13 mouse cellular contexts compared by ENCODE assay signal in the genomic region with DNA sequence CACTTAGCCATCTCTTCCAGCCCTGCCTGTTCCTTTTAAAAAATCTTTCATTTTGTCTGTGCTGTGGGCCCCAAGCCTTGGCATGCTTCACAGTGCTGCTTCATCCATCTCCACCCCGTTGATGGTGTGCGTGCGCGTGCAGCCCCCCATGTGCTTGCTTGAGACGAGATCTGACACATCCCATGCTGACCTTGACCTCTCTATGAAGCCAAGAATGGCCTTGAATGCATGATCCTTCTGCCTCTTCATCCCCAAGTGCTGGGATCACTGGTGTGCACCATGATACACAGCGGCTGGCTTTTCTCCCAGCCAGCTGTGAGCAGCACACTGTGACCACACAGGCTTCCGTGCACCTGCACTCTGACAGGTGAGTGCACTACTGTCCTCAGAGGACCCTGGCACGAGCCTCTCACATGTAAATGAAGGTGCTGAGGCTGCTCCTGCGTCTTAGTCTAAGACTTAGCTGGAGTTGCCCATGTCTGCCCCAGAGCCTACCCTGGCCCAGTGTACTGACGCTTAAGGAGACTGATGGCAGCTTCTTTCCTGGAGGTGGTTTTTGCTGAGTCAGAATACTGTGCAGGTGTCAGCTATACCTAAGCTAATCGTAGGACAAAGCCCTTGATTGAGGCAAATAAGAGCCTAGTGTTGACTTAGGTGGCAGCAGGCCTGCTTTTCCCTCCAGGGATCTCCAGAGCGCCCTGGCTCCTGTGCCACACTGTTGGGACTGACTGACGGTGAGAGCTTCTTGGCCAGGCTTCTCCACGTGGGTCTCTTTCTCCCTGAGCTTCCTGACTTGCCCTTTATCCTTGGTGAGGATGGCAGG. TPM values are rescaled to one million over a fixed set of nuclear protein-coding genes. Genes with fewer than 3 reads are reported as not detected.
A peak's percentile ranks its signal among the peaks of the same experiment; 100 is the strongest.
DNase-seq lines count a peak whose midpoint lies in the region; ATAC-seq and TF ChIP-seq lines count a peak whose summit lies in the region.
"Had no signal": no experiment of that assay in that cellular context is flagged by ENCODE, and none has a peak within 500 bp of the region (broad histone marks: within the 10 kb centered on the region; RNA-seq: fewer than 3 reads in every experiment).

No protein-coding gene starts in this region.

- no peak overlapping the region for H3K9ac ChIP-seq in liver, adult 2 months (ENCODE audit: low read depth, low read length)
- H3K9ac ChIP-seq in hindbrain, embryonic 15.5 days = no peak overlapping the region
- H3K9ac ChIP-seq in stomach, embryonic 16.5 days (ENCODE audit: low read length) = no peak overlapping the region
- H3K9ac ChIP-seq: embryonic facial prominence, embryonic 12.5 days; forebrain, embryonic 13.5 days; liver, embryonic 12.5 days had no signal

- no peaks in the 10 kb centered on the region for H3K27me3 ChIP-seq in liver, adult 2 months (ENCODE audit: control insufficient read depth, insufficient read depth, low read length)
- H3K27me3 ChIP-seq in hindbrain, embryonic 15.5 days = no peaks in the 10 kb centered on the region
- no peaks in the 10 kb centered on the region for H3K27me3 ChIP-seq in stomach, embryonic 16.5 days (ENCODE audit: control insufficient read depth, insufficient read depth, low read length)
- H3K27me3 ChIP-seq: embryonic facial prominence, embryonic 12.5 days; forebrain, embryonic 13.5 days; liver, embryonic 12.5 days had no signal

- H3K4me1 ChIP-seq in liver, adult 2 months (ENCODE audit: control insufficient read depth, insufficient read depth, low read length) = peaks cover 34% of the 10 kb centered on the region
- peaks cover 32% of the 10 kb centered on the region for H3K4me1 ChIP-seq in hindbrain, embryonic 15.5 days (replicated peaks)
- peaks cover 43% of the 10 kb centered on the region for H3K4me1 ChIP-seq in stomach, embryonic 16.5 days (ENCODE audit: control insufficient read depth, insufficient read depth, low read length)

- H3K36me3 ChIP-seq in liver, adult 2 months (ENCODE audit: control insufficient read depth, insufficient read depth, low read length) = no peaks in the 10 kb centered on the region
- H3K36me3 ChIP-seq in hindbrain, embryonic 15.5 days = no peaks in the 10 kb centered on the region
- H3K36me3 ChIP-seq in stomach, embryonic 16.5 days (ENCODE audit: control insufficient read depth, insufficient read depth, low read length) = no peaks in the 10 kb centered on the region
- H3K36me3 ChIP-seq: embryonic facial prominence, embryonic 12.5 days had no signal

- no peak overlapping the region for H3K4me2 ChIP-seq in hindbrain, embryonic 15.5 days
- no peak overlapping the region for H3K4me2 ChIP-seq in stomach, embryonic 16.5 days (ENCODE audit: low read depth, low read length)
- H3K4me2 ChIP-seq: embryonic facial prominence, embryonic 12.5 days; forebrain, embryonic 13.5 days; liver, embryonic 12.5 days had no signal

- H3K27ac ChIP-seq in liver, adult 2 months (replicated peaks; ENCODE audit: insufficient read depth, low read depth, low read length) = no peak overlapping the region
- no peak overlapping the region for H3K27ac ChIP-seq in hindbrain, embryonic 15.5 days (replicated peaks)
- H3K27ac ChIP-seq in stomach, embryonic 16.5 days (ENCODE audit: low read length) = peak overlapping the region; percentile 17; the same call in 1 of the 2 replicates
- H3K27ac ChIP-seq: embryonic facial prominence, embryonic 12.5 days; kidney, postnatal 0 days; liver, embryonic 12.5 days had no signal

- TF ChIP-seq CTCF in liver, adult 2 months (IDR thresholded peaks at IDR 0.05; ENCODE audit: low read depth, low read length) = no peak

- H3K79me2 ChIP-seq in liver, adult 2 months (ENCODE audit: control insufficient read depth, insufficient read depth, low read length) = peaks cover 56% of the 10 kb centered on the region

- peak; percentile 55 to 66 for DNase-seq in adrenal gland, adult (ENCODE audit: inconsistent age in 2 of 2, low spot score in 1 of 2)
- DNase-seq in adrenal gland, postnatal 25 days = no peak
- DNase-seq in liver, adult 2 months (ENCODE audit: extremely low read depth, low read depth, low spot score) = peak; percentile 43
- DNase-seq in liver = no peak
- no peak for DNase-seq in cerebellum, adult 9-10 months
- DNase-seq: cerebellum, adult 2 months had no signal

- 0 out of 2 replicates have a peak, but pooled peaks have one; percentile 8 for ATAC-seq in hindbrain, embryonic 15.5 days (ENCODE audit: low FRiP score, low read depth)
- ATAC-seq in stomach, embryonic 16.5 days (ENCODE audit: insufficient read depth, low FRiP score) = peak; percentile 66
- ATAC-seq in megakaryocyte-erythroid progenitor cell, adult 5-6 weeks (replicated peaks; ENCODE audit: low FRiP score, low TSS enrichment, poor library complexity, severe bottlenecking) = no peak
- ATAC-seq: forebrain, embryonic 13.5 days; liver, embryonic 12.5 days had no signal

- no peaks in the 10 kb centered on the region for H3K9me3 ChIP-seq in hindbrain, embryonic 15.5 days
- H3K9me3 ChIP-seq in stomach, embryonic 16.5 days (replicated peaks; ENCODE audit: control insufficient read depth, low read length) = no peaks in the 10 kb centered on the region
- H3K9me3 ChIP-seq: embryonic facial prominence, embryonic 12.5 days; forebrain, embryonic 13.5 days; liver, embryonic 12.5 days had no signal

- TF ChIP-seq POLR2A in liver, adult 2 months (IDR thresholded peaks at IDR 0.05; ENCODE audit: extremely low read depth, insufficient read depth, low read length) = no peak

- 59% methylated on average over 14 of the region's 14 CpGs for WGBS in liver, adult 2 months
- 66% methylated on average over 14 of the region's 14 CpGs for WGBS in hindbrain, embryonic 15.5 days
- WGBS in stomach, embryonic 16.5 days = 66% methylated on average over 14 of the region's 14 CpGs

- no peak overlapping the region for H3K4me3 ChIP-seq in liver, adult 2 months (ENCODE audit: insufficient read depth, low read depth, low read length)
- H3K4me3 ChIP-seq in hindbrain, embryonic 15.5 days = no peak overlapping the region
- H3K4me3 ChIP-seq in stomach, embryonic 16.5 days (replicated peaks; ENCODE audit: low read length) = no peak overlapping the region
- H3K4me3 ChIP-seq: embryonic facial prominence, embryonic 12.5 days; forebrain, embryonic 13.5 days; liver, embryonic 12.5 days had no signal

RNA-seq across cellular contexts. Expression of gene Pptc7, which starts 11.2 kb away (rescaled TPM):
- 48.2 and 52.6 TPM in 2 replicates for total RNA-seq in adrenal gland, postnatal 25 days (2021)
- 16.3 and 17.6 TPM in 2 replicates for total RNA-seq in liver, adult 2 months (2014; rRNA removed)
- 8.7 and 9.5 TPM in 2 replicates for polyA plus RNA-seq in liver, adult 2 months (2012; rRNA removed)
- 8.1 and 8.2 TPM in 2 replicates for polyA plus RNA-seq in hindbrain, embryonic 15.5 days (2015; fragmentation: Nextera tagmentation; extraction: Ambion mirVana)
- 8.0 and 8.3 TPM in 2 replicates for polyA plus RNA-seq in stomach, embryonic 16.5 days (2015; fragmentation: Nextera tagmentation; extraction: Ambion mirVana)
- 14.4 and 15.5 TPM in 2 replicates for total RNA-seq in megakaryocyte-erythroid progenitor cell, adult 5-6 weeks (2014; fragmentation: Nextera tagmentation)
- total RNA-seq in megakaryocyte-erythroid progenitor cell, adult 5-6 weeks (2017) = 10.4 and 11.3 TPM in 2 replicates

RNA-seq across cellular contexts. Expression of gene Tctn1, which starts 31.1 kb away (rescaled TPM):
- total RNA-seq in adrenal gland, postnatal 25 days (2021) = 16.5 and 19.0 TPM in 2 replicates
- total RNA-seq in liver, adult 2 months (2014; rRNA removed) = 1.6 and 1.9 TPM in 2 replicates
- polyA plus RNA-seq in liver, adult 2 months (2012; rRNA removed) = 3.5 and 5.9 TPM in 2 replicates
- polyA plus RNA-seq in hindbrain, embryonic 15.5 days (2015; fragmentation: Nextera tagmentation; extraction: Ambion mirVana) = 5.1 and 5.3 TPM in 2 replicates
- 5.0 and 7.2 TPM in 2 replicates for polyA plus RNA-seq in stomach, embryonic 16.5 days (2015; fragmentation: Nextera tagmentation; extraction: Ambion mirVana)
- 7.6 and 10.4 TPM in 2 replicates for total RNA-seq in megakaryocyte-erythroid progenitor cell, adult 5-6 weeks (2014; fragmentation: Nextera tagmentation)
- total RNA-seq in megakaryocyte-erythroid progenitor cell, adult 5-6 weeks (2017) = 2.5 and 4.2 TPM in 2 replicates

RNA-seq across cellular contexts. Expression of gene Rad9b, which starts 58.7 kb away (rescaled TPM):
- 3.9 and 5.1 TPM in 2 replicates for total RNA-seq in adrenal gland, postnatal 25 days (2021)
- total RNA-seq in liver, adult 2 months (2014; rRNA removed) = 3.8 and 4.5 TPM in 2 replicates
- 1.00 and 1.5 TPM in 2 replicates for polyA plus RNA-seq in liver, adult 2 months (2012; rRNA removed)
- 19.4 and 20.2 TPM in 2 replicates for polyA plus RNA-seq in hindbrain, embryonic 15.5 days (2015; fragmentation: Nextera tagmentation; extraction: Ambion mirVana)
- polyA plus RNA-seq in stomach, embryonic 16.5 days (2015; fragmentation: Nextera tagmentation; extraction: Ambion mirVana) = 10.7 and 10.8 TPM in 2 replicates
- 11.4 and 16.2 TPM in 2 replicates for total RNA-seq in megakaryocyte-erythroid progenitor cell, adult 5-6 weeks (2014; fragmentation: Nextera tagmentation)
- total RNA-seq in megakaryocyte-erythroid progenitor cell, adult 5-6 weeks (2017) = 7.5 and 11.7 TPM in 2 replicates

RNA-seq across cellular contexts. Expression of gene Vps29, which starts 58.8 kb away (rescaled TPM):
- 123 and 135 TPM in 2 replicates for total RNA-seq in adrenal gland, postnatal 25 days (2021)
- 52.8 and 58.8 TPM in 2 replicates for total RNA-seq in liver, adult 2 months (2014; rRNA removed)
- 24.9 and 27.9 TPM in 2 replicates for polyA plus RNA-seq in liver, adult 2 months (2012; rRNA removed)
- polyA plus RNA-seq in hindbrain, embryonic 15.5 days (2015; fragmentation: Nextera tagmentation; extraction: Ambion mirVana) = 302 and 317 TPM in 2 replicates
- polyA plus RNA-seq in stomach, embryonic 16.5 days (2015; fragmentation: Nextera tagmentation; extraction: Ambion mirVana) = 203 and 220 TPM in 2 replicates
- total RNA-seq in megakaryocyte-erythroid progenitor cell, adult 5-6 weeks (2014; fragmentation: Nextera tagmentation) = 86.2 and 88.4 TPM in 2 replicates
- 45.5 and 93.0 TPM in 2 replicates for total RNA-seq in megakaryocyte-erythroid progenitor cell, adult 5-6 weeks (2017)

Comparison
In these comparisons a context has a peak if more than half of its experiments do, and no peak if none do; other contexts are left out.
1. DNase-seq: peak in adrenal gland, adult (2 of 2) and liver, adult 2 months (single experiment); none in adrenal gland, postnatal 25 days (single experiment), liver (single experiment) and cerebellum, adult 9-10 months (single experiment).